Mouse (Mus musculus): ENCODE results near the gene Syvn1.

DNA sequence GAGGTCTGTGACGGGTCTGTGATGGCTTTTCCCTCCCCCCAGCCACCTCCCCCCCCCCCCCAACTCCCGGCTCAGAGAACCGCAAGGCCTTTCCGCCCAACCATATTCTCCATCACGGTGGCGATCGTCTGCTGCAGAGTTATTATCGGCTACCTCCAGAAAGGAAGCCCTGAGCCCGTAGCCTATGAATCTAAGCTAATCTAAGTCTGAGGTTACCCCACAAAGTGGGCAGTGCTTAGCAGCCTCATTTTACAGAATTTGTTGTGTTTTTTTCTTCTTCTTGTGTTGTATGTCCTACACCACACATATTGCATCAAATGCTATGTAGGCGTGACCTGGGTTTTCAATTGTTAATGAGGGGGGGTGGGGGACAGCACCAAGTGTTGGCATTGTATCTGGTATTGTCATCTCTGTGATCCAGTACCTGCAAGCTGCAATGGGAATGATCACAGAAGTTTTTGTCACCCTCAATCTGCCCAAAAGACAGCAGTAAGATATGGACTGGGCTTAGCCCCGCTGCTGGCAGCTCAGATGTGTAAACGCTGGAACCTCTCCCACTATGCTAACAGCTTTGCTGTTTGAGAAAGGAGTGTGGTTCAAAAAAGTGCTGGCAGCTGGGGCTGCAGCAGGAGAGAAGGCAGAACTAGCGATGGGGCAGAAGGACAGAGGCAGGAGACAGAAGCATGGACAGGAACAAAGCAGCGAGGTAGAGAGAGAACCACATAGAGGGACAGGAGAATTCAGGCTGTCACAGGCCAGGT lies 15.7 kb upstream of the Syvn1 start:
- TF ChIP-seq CTCF (conservative IDR thresholded peaks at IDR 0.05; ENCODE audit: insufficient read depth, insufficient read length, low read depth, low read length) (no peak), POLR2A (IDR thresholded peaks at IDR 0.05; ENCODE audit: low read depth, low read length) (no peak)

Measured in kidney, adult 2 months (tissue).